Mouse (Mus musculus) yolk sac, embryonic 10.5 days (tissue): ENCODE data around the gene Ncf2.

Experiments
- DNase-seq: peaks from one replicate; pipeline ENCODE4 v3.0.0-alpha.2; 2017; ENCODE audit warnings: low spot score

The Ncf2 gene

GRCm38 (mm10) chr1:152796683-152797263 lies 3.2 kb upstream of the Ncf2 start:
- no peak for DNase-seq

- DNase-seq, result no peak
Observed at GRCm38 (mm10) chr1:152798125-152798524, 1.9 kb upstream of the Ncf2 start.

GRCm38 (mm10) chr1:152800633-152801176 lies 711 bp downstream of the Ncf2 start:
- DNase-seq, result no peak

GRCm38 (mm10) chr1:152804907-152805306 lies 4.9 kb downstream of the Ncf2 start:
- no peak for DNase-seq

GRCm38 (mm10) chr1:152807619-152808391 lies 7.8 kb downstream of the Ncf2 start:
- DNase-seq, result no peak

- no peak for DNase-seq
Observed at GRCm38 (mm10) chr1:152808392-152808680, 8.3 kb downstream of the Ncf2 start.

GRCm38 (mm10) chr1:152809541-152810252 lies 9.7 kb downstream of the Ncf2 start:
- no peak for DNase-seq

- no peak for DNase-seq
Observed at GRCm38 (mm10) chr1:152810533-152811439, 10.8 kb downstream of the Ncf2 start.

GRCm38 (mm10) chr1:152815265-152815701 lies 15.3 kb downstream of the Ncf2 start:
- no peak for DNase-seq

- DNase-seq, result peak; percentile 72
Observed at GRCm38 (mm10) chr1:152817027-152817769, 17.2 kb downstream of the Ncf2 start.

GRCm38 (mm10) chr1:152817794-152818193 lies 17.8 kb downstream of the Ncf2 start:
- DNase-seq, result no peak

GRCm38 (mm10) chr1:152819558-152819957 lies 19.6 kb downstream of the Ncf2 start:
- no peak for DNase-seq

GRCm38 (mm10) chr1:152820911-152821695 lies 21.1 kb downstream of the Ncf2 start:
- no peak for DNase-seq

- no peak for DNase-seq
Observed at GRCm38 (mm10) chr1:152821746-152822145, 21.8 kb downstream of the Ncf2 start.

GRCm38 (mm10) chr1:152824206-152824605 lies 24.2 kb downstream of the Ncf2 start:
- DNase-seq, result no peak

GRCm38 (mm10) chr1:152826446-152826845 lies 26.5 kb downstream of the Ncf2 start:
- no peak for DNase-seq

- DNase-seq, result no peak
Observed at GRCm38 (mm10) chr1:152828168-152828567, 28.2 kb downstream of the Ncf2 start.

GRCm38 (mm10) chr1:152828637-152829355 lies 28.8 kb downstream of the Ncf2 start:
- no peak for DNase-seq

GRCm38 (mm10) chr1:152830054-152830453 lies 30.1 kb downstream of the Ncf2 start:
- DNase-seq, result no peak

- no peak for DNase-seq
Observed at GRCm38 (mm10) chr1:152831003-152831402, 31.0 kb downstream of the Ncf2 start.
